Mouse (Mus musculus): Measurements from ENCODE around the gene Manba. TPM values are rescaled to one million over a fixed set of nuclear protein-coding genes. Genes with fewer than 3 reads are reported as not detected.

Manba gene
- total and polyA plus RNA-seq, 3 experiments: 30.9 to 35.2 (median 31.5) TPM

DNA sequence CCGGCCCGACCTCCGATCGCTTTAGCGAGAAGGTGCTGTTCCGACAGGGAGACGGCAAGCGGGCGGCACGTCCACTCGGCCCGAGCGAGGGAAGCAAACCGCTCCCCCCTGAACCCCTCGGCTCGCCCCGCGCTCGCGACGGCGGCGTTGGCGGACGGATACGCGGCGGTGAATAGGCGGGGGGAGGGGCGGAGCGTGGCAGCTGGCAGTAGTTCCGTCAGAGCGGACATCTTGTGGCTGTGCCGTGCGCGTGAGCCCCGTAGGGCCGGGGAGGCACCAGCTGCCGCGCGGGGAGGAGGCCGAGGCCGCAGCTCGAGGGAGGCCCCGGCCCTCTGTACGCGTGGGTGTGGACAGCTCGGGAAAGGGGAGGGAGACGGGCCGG lies 46.9 kb upstream of the Manba start (continued):
- peak; percentile 89 for TF ChIP-seq KAT2A (IDR thresholded peaks at IDR 0.05; ENCODE audit: insufficient replicate concordance, low read length)
- TF ChIP-seq POLR2A (IDR thresholded peaks at IDR 0.05; ENCODE audit: low read depth, low read length): peak; percentile 71
- TF ChIP-seq UBTF (IDR thresholded peaks at IDR 0.05; ENCODE audit: low read depth, low read length): no peak; the same call in 1 of the 2 replicates

DNA sequence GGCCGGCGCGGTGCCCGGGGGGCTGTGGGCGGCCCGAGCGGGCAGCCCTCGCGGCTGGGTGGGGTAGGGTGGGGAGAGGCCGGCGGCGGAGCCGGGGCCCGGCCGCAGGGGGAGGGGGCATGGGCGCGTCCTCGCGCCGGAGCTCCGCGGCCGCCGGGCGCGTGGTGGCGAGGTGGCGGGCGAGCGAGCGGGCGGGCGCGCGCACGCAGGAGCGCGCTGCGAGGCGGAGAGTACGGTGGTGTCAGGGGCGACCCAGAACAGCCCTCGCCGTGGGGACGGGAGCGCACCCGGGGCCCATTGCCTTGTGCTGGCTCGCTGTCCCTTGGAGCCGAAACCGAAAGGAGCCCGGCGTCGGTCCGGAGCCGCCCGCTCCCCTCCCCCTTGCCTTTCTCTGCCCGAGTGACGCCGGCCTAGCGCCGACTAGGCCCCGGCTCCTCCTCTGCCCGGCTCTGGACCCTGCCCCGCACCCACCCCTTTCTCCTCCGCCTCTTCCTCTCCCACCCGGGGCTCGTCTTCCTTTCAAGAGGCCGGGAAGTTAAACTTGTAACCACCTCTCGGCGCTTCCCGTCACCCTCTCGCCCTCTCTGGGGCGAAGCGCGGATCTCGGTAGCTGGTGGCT lies 46.4 kb upstream of the Manba start:
- peak; percentile 91 for DNase-seq (ENCODE audit: extremely low read depth)
- dilution Hi-C loops (cut with MboI; ENCODE audit: extremely low pct_ligation_motif_present, extremely low pct_unique_long_range_greater_than_20kb, low sequenced_read_pairs): no loop called here
- Histone ChIP-seq H3K4me3 (replicated peaks in 1 of 3; ENCODE audit: low read depth in 2 of 3, low read length in 2 of 3, poor library complexity in 1 of 3) (peak overlapping the region; percentile 81 to 94 (median 83)), H3K79me2 (replicated peaks; ENCODE audit: control insufficient read depth, extremely low read depth, insufficient read depth, poor library complexity, severe bottlenecking) (peaks cover 36% of the 10 kb centered on the region), H3K4me2 (ENCODE audit: insufficient read depth, low read depth, poor library complexity, severe bottlenecking) (no peak overlapping the region), H3K9me3 (replicated peaks; ENCODE audit: low read length) (no peaks in the 10 kb centered on the region), H3K9ac (ENCODE audit: insufficient read depth, low read depth) (peak overlapping the region; percentile 98), H3K4me1 (ENCODE audit: control insufficient read depth in 1 of 2, insufficient read depth in 2 of 2) (peaks cover 0 to 41% of the 10 kb centered on the region in 2 experiments; a peak in 2 of 4 replicates), H3K27me3 (replicated peaks) (no peaks in the 10 kb centered on the region), H3K36me3 (replicated peaks in 1 of 2; ENCODE audit: control insufficient read depth in 1 of 2, insufficient read depth in 1 of 2, low read length in 1 of 2) (peaks cover 7 to 47% of the 10 kb centered on the region in 2 experiments), H3K27ac (ENCODE audit: insufficient read depth, low read depth) (peak overlapping the region; percentile 96)
- in situ Hi-C loops (cut with MboI; ENCODE audit: low pct_ligation_motif_present, low pct_unique_long_range_greater_than_20kb, low sequenced_read_pairs): no loop called here
- TF ChIP-seq POLR2AphosphoS2 (IDR thresholded peaks at IDR 0.05; ENCODE audit: low read depth, low read length) (no peak; the same call in 1 of the 2 replicates), E2F4 (IDR thresholded peaks at IDR 0.05; ENCODE audit: insufficient replicate concordance, low read depth, low read length) (no peak), CTCF (conservative IDR thresholded peaks at IDR 0.05 in 1 of 2, IDR thresholded peaks at IDR 0.05 in 1 of 2; ENCODE audit: low read depth in 2 of 2, low read length in 2 of 2) (0 out of 4 replicates have a peak, but pooled peaks of 1 of the 2 experiments have one; percentile 0), IRF4 (IDR thresholded peaks at IDR 0.05; ENCODE audit: low read depth, low read length) (peak; percentile 82), ZKSCAN1 (IDR thresholded peaks at IDR 0.05; ENCODE audit: borderline replicate concordance, low read depth, low read length) (no peak), UBTF (IDR thresholded peaks at IDR 0.05; ENCODE audit: low read depth, low read length) (peak; percentile 96), MAZ (IDR thresholded peaks at IDR 0.05; ENCODE audit: low read depth, low read length) (no peak; the same call in 1 of the 2 replicates), TBP (conservative IDR thresholded peaks at IDR 0.05; ENCODE audit: low read depth, low read length) (peak; percentile 52; the same call in 1 of the 2 replicates), JUND (conservative IDR thresholded peaks at IDR 0.05; ENCODE audit: low read depth, low read length) (no peak), NELFE (IDR thresholded peaks at IDR 0.05; ENCODE audit: low read depth, low read length) (no peak; the same call in 1 of the 2 replicates), BHLHE40 (IDR thresholded peaks at IDR 0.05; ENCODE audit: low read depth, low read length) (no peak; the same call in 1 of the 2 replicates), ZNF384 (IDR thresholded peaks at IDR 0.05; ENCODE audit: low read depth, low read length) (no peak), CHD2 (IDR thresholded peaks at IDR 0.05; ENCODE audit: low read length) (peak; percentile 93), MXI1 (IDR thresholded peaks at IDR 0.05; ENCODE audit: low read depth, low read length) (no peak), PAX5 (IDR thresholded peaks at IDR 0.05; ENCODE audit: low read length) (no peak), RCOR1 (conservative IDR thresholded peaks at IDR 0.05; ENCODE audit: low read depth, low read length) (no peak), GABPA (IDR thresholded peaks at IDR 0.05; ENCODE audit: insufficient replicate concordance, low read depth, low read length) (no peak), SMC3 (IDR thresholded peaks at IDR 0.05; ENCODE audit: low read depth, low read length) (no peak), KAT2A (IDR thresholded peaks at IDR 0.05; ENCODE audit: insufficient replicate concordance, low read length) (no peak), NRF1 (IDR thresholded peaks at IDR 0.05; ENCODE audit: low read depth, low read length) (0 out of 2 replicates have a peak, but pooled peaks have one; percentile 4), ETS1 (conservative IDR thresholded peaks at IDR 0.05; ENCODE audit: low read depth, low read length) (peak; percentile 17; the same call in 1 of the 2 replicates), HCFC1 (IDR thresholded peaks at IDR 0.05; ENCODE audit: low read depth, low read length) (peak; percentile 77), MEF2A (IDR thresholded peaks at IDR 0.05; ENCODE audit: borderline replicate concordance, low read depth, low read length) (peak; percentile 39), RAD21 (IDR thresholded peaks at IDR 0.05; ENCODE audit: low read depth, low read length) (no peak), TCF12 (IDR thresholded peaks at IDR 0.05; ENCODE audit: low read depth, low read length) (peak; percentile 84), POLR2A (IDR thresholded peaks at IDR 0.05; ENCODE audit: low read depth, low read length) (peak; percentile 26; the same call in 1 of the 2 replicates), USF2 (conservative IDR thresholded peaks at IDR 0.05; ENCODE audit: low read depth, low read length) (no peak), MYC (IDR thresholded peaks at IDR 0.05; ENCODE audit: low read depth, low read length) (no peak), SIN3A (IDR thresholded peaks at IDR 0.05; ENCODE audit: low read length) (peak; percentile 57), ELF1 (IDR thresholded peaks at IDR 0.05; ENCODE audit: low read depth, low read length) (peak; percentile 76), MAX (IDR thresholded peaks at IDR 0.05; ENCODE audit: low read length) (peak; percentile 13), CHD1 (IDR thresholded peaks at IDR 0.05; ENCODE audit: low read depth, low read length) (no peak), MAFK (IDR thresholded peaks at IDR 0.05; ENCODE audit: insufficient replicate concordance, low read length) (no peak), EP300 (IDR thresholded peaks at IDR 0.05; ENCODE audit: low read length) (no peak), JUN (IDR thresholded peaks at IDR 0.05; ENCODE audit: insufficient read depth, low read depth, low read length) (no peak), ZMIZ1 (IDR thresholded peaks at IDR 0.05; ENCODE audit: low read depth, low read length) (peak; percentile 65; the same call in 1 of the 2 replicates)

Measured in CH12.LX (cell line).